Mouse (Mus musculus) cerebellum, adult 2 months (tissue): ENCODE results near the gene A930033H14Rik.

ENCODE experiments used
- CTCF ChIP-seq: fragments of 200-500 bp; IDR thresholded peaks from 2 replicates; pipeline ENCODE4 v1.5.1; 2011; ENCODE audit warnings: low read depth, mild to moderate bottlenecking, control low read depth, low read length, moderate library complexity, borderline replicate concordance; ENCODE audit not compliant: insufficient read depth
- POLR2A ChIP-seq: fragments of 200-500 bp; IDR thresholded peaks from 2 replicates; pipeline ENCODE4 v1.6.1; 2011; ENCODE audit warnings: low read length, control low read depth, borderline replicate concordance; ENCODE audit not compliant: insufficient read depth

GRCm38 (mm10) chr10:69217127-69217690, 4.3 kb upstream of the A930033H14Rik start:
- no peak for TF ChIP-seq CTCF
- no peak for TF ChIP-seq POLR2A
